Comparison of ENCODE assay signal across 16 mouse cellular contexts in genomic region chr17:17326636-17327035, GRCm38 (mm10).
"Had no signal": no experiment of that assay in that cellular context is flagged by ENCODE, and none has a peak within 500 bp of the region (broad histone marks: within the 10 kb centered on the region; RNA-seq: fewer than 3 reads in every experiment).

No protein-coding gene starts in this region.

- H3K36me3 ChIP-seq: neural tube, embryonic 15.5 days; stomach, embryonic 15.5 days had no signal

- H3K9me3 ChIP-seq: neural tube, embryonic 15.5 days; stomach, embryonic 15.5 days had no signal

- DNase-seq: retina, postnatal 1 day; right cerebral cortex, adult 18-20 months; right cerebral cortex, postnatal 14 days; right cerebral cortex, postnatal 25 days; right cerebral cortex, postnatal 4 days; spleen, adult 18-20 months; thymus, adult 18-20 months; thymus, adult 2 months; thymus, postnatal 14 days; thymus, postnatal 25 days; thymus, postnatal 36 days; thymus, postnatal 4 days had no signal

- H3K27ac ChIP-seq: neural tube, embryonic 13.5 days; neural tube, embryonic 15.5 days; stomach, embryonic 15.5 days; stomach, postnatal 0 days had no signal

- H3K4me1 ChIP-seq: neural tube, embryonic 13.5 days; neural tube, embryonic 15.5 days; stomach, embryonic 15.5 days had no signal

- H3K4me3 ChIP-seq: neural tube, embryonic 13.5 days; neural tube, embryonic 15.5 days; stomach, embryonic 15.5 days had no signal

- H3K9ac ChIP-seq: neural tube, embryonic 13.5 days; neural tube, embryonic 15.5 days; stomach, embryonic 15.5 days had no signal

- H3K4me2 ChIP-seq: neural tube, embryonic 13.5 days; neural tube, embryonic 15.5 days; stomach, embryonic 15.5 days had no signal

- H3K27me3 ChIP-seq: neural tube, embryonic 13.5 days; neural tube, embryonic 15.5 days; stomach, embryonic 15.5 days had no signal
